Mouse (Mus musculus) heart, adult 2 months (tissue): ENCODE data around the gene Ccnt2.

ENCODE experiments used
- CTCF ChIP-seq: fragments of 200-600 bp; IDR thresholded peaks from 2 replicates; pipeline ENCODE4 v1.8.1; 2022; ENCODE audit warnings: antibody characterized with exemption, mild to moderate bottlenecking, moderate library complexity
- EP300 ChIP-seq: fragments of 200-500 bp; IDR thresholded peaks from 2 replicates; pipeline ENCODE4 v1.6.1; 2011; ENCODE audit warnings: low read depth, low read length, control low read depth; ENCODE audit not compliant: insufficient read depth
- POLR2A ChIP-seq: fragments of 200-500 bp; IDR thresholded peaks from 2 replicates; pipeline ENCODE4 v1.6.1; 2011; ENCODE audit warnings: mild to moderate bottlenecking, low read depth, low read length, control low read depth; ENCODE audit not compliant: insufficient read depth

DNA sequence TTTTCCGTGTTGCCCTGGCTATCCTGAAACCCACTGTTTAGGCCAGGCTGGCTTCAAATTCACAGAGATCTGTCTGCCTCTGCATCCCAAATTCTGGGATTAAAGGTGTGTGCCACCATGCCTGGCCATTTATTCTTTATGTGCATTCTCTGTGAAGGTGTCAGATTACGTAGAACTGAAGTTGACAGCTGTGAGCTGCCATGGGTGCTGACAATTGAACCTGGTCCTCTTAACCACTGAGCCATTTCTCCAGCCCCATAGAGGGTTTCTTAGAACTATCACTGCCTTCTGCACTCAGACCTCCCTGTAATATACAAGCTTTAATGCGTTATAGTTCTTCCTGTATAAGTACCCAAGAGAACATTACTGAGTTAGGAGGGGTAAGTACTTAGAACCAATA is 4.6 kb downstream of the Ccnt2 start:
- TF ChIP-seq CTCF = no peak
- TF ChIP-seq POLR2A = no peak
- TF ChIP-seq EP300 = no peak
